ENCODE assay signal across 8 mouse cellular contexts in the genomic region with DNA sequence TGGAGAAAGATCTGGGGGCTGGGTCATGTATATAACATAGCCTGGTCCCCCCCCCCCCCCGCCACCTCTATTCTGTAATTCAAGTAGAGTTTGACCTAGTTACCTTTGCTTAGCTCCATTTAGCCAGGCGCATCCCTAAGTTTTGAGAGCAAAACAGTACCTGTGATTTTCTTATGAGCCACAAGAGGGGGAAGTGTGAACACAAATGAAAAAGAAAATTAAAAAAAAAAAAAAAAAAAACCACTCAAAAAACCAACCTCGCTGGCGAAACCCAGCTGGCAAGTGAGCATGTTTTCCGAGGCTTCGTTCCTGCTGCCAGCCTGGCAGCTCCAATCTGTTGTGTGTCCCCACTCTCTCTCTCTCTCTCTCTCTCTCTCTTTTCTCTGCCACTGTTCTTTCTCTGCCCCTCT.
A peak's percentile ranks its signal among the peaks of the same experiment; 100 is the strongest.
DNase-seq lines count a peak whose midpoint lies in the region; ATAC-seq and TF ChIP-seq lines count a peak whose summit lies in the region.

No protein-coding gene starts in this region.

- no peaks in the 10 kb centered on the region for H3K36me3 ChIP-seq in kidney, embryonic 16.5 days (ENCODE audit: insufficient read depth, low read length)
- H3K36me3 ChIP-seq in hindbrain, embryonic 14.5 days (replicated peaks; ENCODE audit: control insufficient read depth, insufficient read depth), result no peaks in the 10 kb centered on the region
- H3K36me3 ChIP-seq in limb, embryonic 14.5 days (ENCODE audit: control insufficient read depth, insufficient read depth, low read length), result no peaks in the 10 kb centered on the region
- H3K36me3 ChIP-seq in stomach, embryonic 15.5 days, result no peaks in the 10 kb centered on the region

- H3K4me2 ChIP-seq in kidney, embryonic 16.5 days (replicated peaks; ENCODE audit: low read depth, low read length), result 0 out of 2 replicates have a peak overlapping the region, but pooled peaks have one; percentile 23
- H3K4me2 ChIP-seq in hindbrain, embryonic 14.5 days (replicated peaks), result peak overlapping the region; percentile 20; the same call in 1 of the 2 replicates
- H3K4me2 ChIP-seq in limb, embryonic 14.5 days (replicated peaks; ENCODE audit: low read depth, low read length, severe bottlenecking), result no peak overlapping the region
- peak overlapping the region; percentile 44 for H3K4me2 ChIP-seq in stomach, embryonic 15.5 days

- no peaks in the 10 kb centered on the region for H3K9me3 ChIP-seq in kidney, embryonic 16.5 days (ENCODE audit: low read length)
- no peaks in the 10 kb centered on the region for H3K9me3 ChIP-seq in hindbrain, embryonic 14.5 days (ENCODE audit: control insufficient read depth, low read length)
- no peaks in the 10 kb centered on the region for H3K9me3 ChIP-seq in limb, embryonic 14.5 days (ENCODE audit: control insufficient read depth, low read length)
- H3K9me3 ChIP-seq in stomach, embryonic 15.5 days, result no peaks in the 10 kb centered on the region

- H3K9ac ChIP-seq in kidney, embryonic 16.5 days (replicated peaks; ENCODE audit: low read length), result no peak overlapping the region
- no peak overlapping the region for H3K9ac ChIP-seq in hindbrain, embryonic 14.5 days
- H3K9ac ChIP-seq in limb, embryonic 14.5 days (ENCODE audit: low read depth, low read length, severe bottlenecking), result no peak overlapping the region
- H3K9ac ChIP-seq in stomach, embryonic 15.5 days, result no peak overlapping the region

- no peaks in the 10 kb centered on the region for H3K4me1 ChIP-seq in kidney, embryonic 16.5 days (ENCODE audit: insufficient read depth, low read length)
- no peaks in the 10 kb centered on the region for H3K4me1 ChIP-seq in hindbrain, embryonic 14.5 days (replicated peaks; ENCODE audit: control insufficient read depth, insufficient read depth, low read length)
- 0 out of 2 replicates have a peak, but pooled peaks cover under 1% of the 10 kb centered on the region for H3K4me1 ChIP-seq in limb, embryonic 14.5 days (ENCODE audit: control insufficient read depth, insufficient read depth, low read length)
- peaks cover 2% of the 10 kb centered on the region; the same call in 1 of the 2 replicates for H3K4me1 ChIP-seq in stomach, embryonic 15.5 days

- ATAC-seq in kidney, embryonic 16.5 days (ENCODE audit: low FRiP score, low TSS enrichment), result no peak
- ATAC-seq in hindbrain, embryonic 14.5 days (ENCODE audit: low FRiP score), result no peak
- peak; percentile 26; the same call in 1 of the 2 replicates for ATAC-seq in limb, embryonic 14.5 days (ENCODE audit: low FRiP score, low read depth)
- ATAC-seq in stomach, embryonic 15.5 days (ENCODE audit: insufficient read depth, low FRiP score, low read depth), result no peak

- no peaks in the 10 kb centered on the region; the same call in 1 of the 2 replicates for H3K27me3 ChIP-seq in kidney, embryonic 16.5 days (ENCODE audit: insufficient read depth, low read length)
- H3K27me3 ChIP-seq in hindbrain, embryonic 14.5 days (ENCODE audit: control insufficient read depth, insufficient read depth, low read length), result no peaks in the 10 kb centered on the region
- no peaks in the 10 kb centered on the region for H3K27me3 ChIP-seq in limb, embryonic 14.5 days (ENCODE audit: control insufficient read depth, insufficient read depth, low read length)
- no peaks in the 10 kb centered on the region for H3K27me3 ChIP-seq in stomach, embryonic 15.5 days (replicated peaks)

- no peak overlapping the region for H3K4me3 ChIP-seq in kidney, embryonic 16.5 days (ENCODE audit: low read length)
- H3K4me3 ChIP-seq in hindbrain, embryonic 14.5 days (replicated peaks; ENCODE audit: low read length), result no peak overlapping the region
- H3K4me3 ChIP-seq in limb, embryonic 14.5 days (replicated peaks; ENCODE audit: low read length), result no peak overlapping the region
- no peak overlapping the region for H3K4me3 ChIP-seq in stomach, embryonic 15.5 days (replicated peaks)

- TF ChIP-seq POLR2A in limb, embryonic 14.5 days (IDR thresholded peaks at IDR 0.05; ENCODE audit: borderline replicate concordance, extremely low read depth, insufficient read depth, insufficient read length), result no peak

- no peak for DNase-seq in kidney, adult 8-10 months
- DNase-seq in NIH3T3 (ENCODE audit: low read depth), result peak; percentile 25
- peak; percentile 40 for DNase-seq in embryo, embryonic 10.5 days (ENCODE audit: low spot score)
- DNase-seq in hindbrain, embryonic 14.5 days (ENCODE audit: low spot score), result peak; percentile 79
- peak; percentile 46 for DNase-seq in limb, embryonic 14.5 days (ENCODE audit: low spot score)
- DNase-seq in thymus, postnatal 14 days, result no peak

- H3K27ac ChIP-seq in kidney, embryonic 16.5 days (ENCODE audit: low read length), result no peak overlapping the region
- no peak overlapping the region for H3K27ac ChIP-seq in hindbrain, embryonic 14.5 days
- H3K27ac ChIP-seq in limb, embryonic 14.5 days (replicated peaks; ENCODE audit: low read depth, low read length), result no peak overlapping the region
- no peak overlapping the region for H3K27ac ChIP-seq in stomach, embryonic 15.5 days

- 21% methylated on average over 6 of the region's 6 CpGs for WGBS in kidney, embryonic 16.5 days
- 29% methylated on average over 6 of the region's 6 CpGs for WGBS in hindbrain, embryonic 14.5 days
- 25% methylated on average over 6 of the region's 6 CpGs for WGBS in limb, embryonic 14.5 days
- WGBS in stomach, embryonic 15.5 days, result 17% methylated on average over 6 of the region's 6 CpGs

Comparison
In these comparisons a context has a peak if more than half of its experiments do, and no peak if none do; other contexts are left out.
1. DNase-seq: peak in NIH3T3 (single experiment), embryo, embryonic 10.5 days (single experiment), hindbrain, embryonic 14.5 days (single experiment) and limb, embryonic 14.5 days (single experiment); none in kidney, adult 8-10 months (0 of 2) and thymus, postnatal 14 days (single experiment).